Mouse (Mus musculus): ENCODE results near the gene Ppan. TPM values are rescaled to one million over a fixed set of nuclear protein-coding genes. Genes with fewer than 3 reads are reported as not detected.

The Ppan gene
- polyA plus RNA-seq (2012; fragmentation: generic; extraction: Trizol) = 44.3 TPM

- H3K27me3 ChIP-seq (ENCODE audit: control insufficient read depth, insufficient read depth, insufficient read length) = no peaks in the 10 kb centered on the region
- peaks cover 25% of the 10 kb centered on the region for H3K36me3 ChIP-seq (ENCODE audit: control insufficient read depth, insufficient read depth)
- no peak for TF ChIP-seq REST (IDR thresholded peaks at IDR 0.05; ENCODE audit: insufficient read depth, insufficient read length)
- TF ChIP-seq SRF (IDR thresholded peaks at IDR 0.05; ENCODE audit: control insufficient read depth, insufficient read length, low read depth) = no peak
- TF ChIP-seq MYOG (IDR thresholded peaks at IDR 0.05; ENCODE audit: control insufficient read depth in 1 of 3, insufficient read depth in 1 of 3, insufficient read length in 2 of 3, low read depth in 2 of 3) = no peak
- TF ChIP-seq POLR2A (IDR thresholded peaks at IDR 0.05; ENCODE audit: insufficient read length, low read depth) = peak; percentile 97
- TF ChIP-seq POLR2AphosphoS2 (IDR thresholded peaks at IDR 0.05; ENCODE audit: insufficient read length, low read depth) = peak; percentile 97
- TF ChIP-seq MAX (IDR thresholded peaks at IDR 0.05; ENCODE audit: low read depth) = peak; percentile 54
- peak within 1 kb of the TSS; percentile 96 for H3K4me3 ChIP-seq
- H3K4me2 ChIP-seq (ENCODE audit: low read depth) = peak within 1 kb of the TSS; percentile 94
- H3ac ChIP-seq (ENCODE audit: control insufficient read depth, insufficient read length) = peak within 1 kb of the TSS; percentile 79
- peaks cover 16% of the 10 kb centered on the region for H3K79me2 ChIP-seq (ENCODE audit: control insufficient read depth, insufficient read depth)
These were observed at the start of gene Ppan for GRCm38 (mm10) chr9:20887704-20888385. Ppan (plus strand) TSS chr9:20888175.

- peaks cover 2% of the 10 kb centered on the region for H3K27me3 ChIP-seq (ENCODE audit: control insufficient read depth, insufficient read depth, insufficient read length)
- no peak overlapping the region for H3K4me2 ChIP-seq (ENCODE audit: low read depth)
- no peak overlapping the region for H3K4me3 ChIP-seq
- no peaks in the 10 kb centered on the region for H3K79me2 ChIP-seq (ENCODE audit: control insufficient read depth, insufficient read depth)
- H3ac ChIP-seq (ENCODE audit: control insufficient read depth, insufficient read length) = no peak overlapping the region
- TF ChIP-seq POLR2A (IDR thresholded peaks at IDR 0.05; ENCODE audit: insufficient read length, low read depth) = no peak
- TF ChIP-seq TCF12 (IDR thresholded peaks at IDR 0.05; ENCODE audit: insufficient read depth, poor library complexity, severe bottlenecking) = no peak
- TF ChIP-seq USF1 (IDR thresholded peaks at IDR 0.05; ENCODE audit: low read depth) = no peak
- TF ChIP-seq MYOD1 (IDR thresholded peaks at IDR 0.05; ENCODE audit: control insufficient read depth in 1 of 3, insufficient read length in 2 of 3, low read depth in 2 of 3) = no peak
- TF ChIP-seq CEBPB (IDR thresholded peaks at IDR 0.05; ENCODE audit: insufficient read depth, poor library complexity, severe bottlenecking) = no peak
- TF ChIP-seq SRF (IDR thresholded peaks at IDR 0.05; ENCODE audit: control insufficient read depth, insufficient read length, low read depth) = no peak
- no peak for TF ChIP-seq TCF3 (IDR thresholded peaks at IDR 0.05; ENCODE audit: insufficient read length, low read depth)
- TF ChIP-seq POLR2AphosphoS2 (IDR thresholded peaks at IDR 0.05; ENCODE audit: insufficient read length, low read depth) = no peak
- no peak for TF ChIP-seq REST (IDR thresholded peaks at IDR 0.05; ENCODE audit: insufficient read depth, insufficient read length)
- no peak for TF ChIP-seq MYOG (IDR thresholded peaks at IDR 0.05; ENCODE audit: control insufficient read depth in 1 of 3, insufficient read depth in 1 of 3, insufficient read length in 2 of 3, low read depth in 2 of 3)
- TF ChIP-seq MAX (IDR thresholded peaks at IDR 0.05; ENCODE audit: low read depth) = no peak
- no peak for TF ChIP-seq E2F4 (IDR thresholded peaks at IDR 0.05; ENCODE audit: insufficient read depth)
- no peaks in the 10 kb centered on the region for H3K36me3 ChIP-seq (ENCODE audit: control insufficient read depth, insufficient read depth)
These were observed 49.0 kb upstream of the Ppan start for GRCm38 (mm10) chr9:20838931-20839330.

GRCm38 (mm10) chr9:20842211-20842610 is 45.8 kb upstream of the Ppan start:
- Histone ChIP-seq H3K79me2 (ENCODE audit: control insufficient read depth, insufficient read depth) (no peaks in the 10 kb centered on the region), H3K27me3 (ENCODE audit: control insufficient read depth, insufficient read depth, insufficient read length) (peaks cover 12% of the 10 kb centered on the region), H3K4me3 (no peak overlapping the region), H3ac (ENCODE audit: control insufficient read depth, insufficient read length) (no peak overlapping the region), H3K36me3 (ENCODE audit: control insufficient read depth, insufficient read depth) (no peaks in the 10 kb centered on the region), H3K4me2 (ENCODE audit: low read depth) (no peak overlapping the region)
- TF ChIP-seq POLR2AphosphoS2 (IDR thresholded peaks at IDR 0.05; ENCODE audit: insufficient read length, low read depth) = no peak
- TF ChIP-seq REST (IDR thresholded peaks at IDR 0.05; ENCODE audit: insufficient read depth, insufficient read length) = no peak
- no peak for TF ChIP-seq E2F4 (IDR thresholded peaks at IDR 0.05; ENCODE audit: insufficient read depth)
- no peak for TF ChIP-seq POLR2A (IDR thresholded peaks at IDR 0.05; ENCODE audit: insufficient read length, low read depth)
- TF ChIP-seq CEBPB (IDR thresholded peaks at IDR 0.05; ENCODE audit: insufficient read depth, poor library complexity, severe bottlenecking) = no peak

- Histone ChIP-seq H3K79me2 (ENCODE audit: control insufficient read depth, insufficient read depth) (no peaks in the 10 kb centered on the region), H3K4me2 (ENCODE audit: low read depth) (no peak overlapping the region), H3K4me3 (no peak overlapping the region), H3ac (ENCODE audit: control insufficient read depth, insufficient read length) (no peak overlapping the region), H3K27me3 (ENCODE audit: control insufficient read depth, insufficient read depth, insufficient read length) (peaks cover 12% of the 10 kb centered on the region), H3K36me3 (ENCODE audit: control insufficient read depth, insufficient read depth) (no peaks in the 10 kb centered on the region)
- TF ChIP-seq POLR2A (IDR thresholded peaks at IDR 0.05; ENCODE audit: insufficient read length, low read depth) = no peak
- no peak for TF ChIP-seq USF1 (IDR thresholded peaks at IDR 0.05; ENCODE audit: low read depth)
- no peak for TF ChIP-seq CEBPB (IDR thresholded peaks at IDR 0.05; ENCODE audit: insufficient read depth, poor library complexity, severe bottlenecking)
- no peak for TF ChIP-seq REST (IDR thresholded peaks at IDR 0.05; ENCODE audit: insufficient read depth, insufficient read length)
- no peak for TF ChIP-seq TCF12 (IDR thresholded peaks at IDR 0.05; ENCODE audit: insufficient read depth, poor library complexity, severe bottlenecking)
- TF ChIP-seq SRF (IDR thresholded peaks at IDR 0.05; ENCODE audit: control insufficient read depth, insufficient read length, low read depth) = no peak
- TF ChIP-seq MAX (IDR thresholded peaks at IDR 0.05; ENCODE audit: low read depth) = no peak
- no peak for TF ChIP-seq MYOG (IDR thresholded peaks at IDR 0.05; ENCODE audit: control insufficient read depth in 1 of 3, insufficient read depth in 1 of 3, insufficient read length in 2 of 3, low read depth in 2 of 3)
- TF ChIP-seq TCF3 (IDR thresholded peaks at IDR 0.05; ENCODE audit: insufficient read length, low read depth) = no peak
- no peak for TF ChIP-seq POLR2AphosphoS2 (IDR thresholded peaks at IDR 0.05; ENCODE audit: insufficient read length, low read depth)
These were observed 45.3 kb upstream of the Ppan start for GRCm38 (mm10) chr9:20842670-20843069.

- Histone ChIP-seq H3ac (ENCODE audit: control insufficient read depth, insufficient read length) (no peak overlapping the region), H3K36me3 (ENCODE audit: control insufficient read depth, insufficient read depth) (no peaks in the 10 kb centered on the region), H3K27me3 (ENCODE audit: control insufficient read depth, insufficient read depth, insufficient read length) (peaks cover 38% of the 10 kb centered on the region), H3K4me2 (ENCODE audit: low read depth) (no peak overlapping the region), H3K79me2 (ENCODE audit: control insufficient read depth, insufficient read depth) (no peaks in the 10 kb centered on the region), H3K4me3 (no peak overlapping the region)
- TF ChIP-seq POLR2A (IDR thresholded peaks at IDR 0.05; ENCODE audit: insufficient read length, low read depth) = no peak
- no peak for TF ChIP-seq SRF (IDR thresholded peaks at IDR 0.05; ENCODE audit: control insufficient read depth, insufficient read length, low read depth)
- TF ChIP-seq MYOD1 (IDR thresholded peaks at IDR 0.05; ENCODE audit: control insufficient read depth in 1 of 3, insufficient read length in 2 of 3, low read depth in 2 of 3) = no peak
- no peak for TF ChIP-seq MAX (IDR thresholded peaks at IDR 0.05; ENCODE audit: low read depth)
- TF ChIP-seq REST (IDR thresholded peaks at IDR 0.05; ENCODE audit: insufficient read depth, insufficient read length) = no peak
- no peak for TF ChIP-seq TCF3 (IDR thresholded peaks at IDR 0.05; ENCODE audit: insufficient read length, low read depth)
- no peak for TF ChIP-seq POLR2AphosphoS2 (IDR thresholded peaks at IDR 0.05; ENCODE audit: insufficient read length, low read depth)
- TF ChIP-seq E2F4 (IDR thresholded peaks at IDR 0.05; ENCODE audit: insufficient read depth) = no peak
- TF ChIP-seq CEBPB (IDR thresholded peaks at IDR 0.05; ENCODE audit: insufficient read depth, poor library complexity, severe bottlenecking) = no peak
- no peak for TF ChIP-seq USF1 (IDR thresholded peaks at IDR 0.05; ENCODE audit: low read depth)
- no peak for TF ChIP-seq TCF12 (IDR thresholded peaks at IDR 0.05; ENCODE audit: insufficient read depth, poor library complexity, severe bottlenecking)
- no peak for TF ChIP-seq MYOG (IDR thresholded peaks at IDR 0.05; ENCODE audit: control insufficient read depth in 1 of 3, insufficient read depth in 1 of 3, insufficient read length in 2 of 3, low read depth in 2 of 3)
These were observed 37.8 kb upstream of the Ppan start for GRCm38 (mm10) chr9:20850179-20850578.

Data from myocyte (in vitro differentiated cells).